Mouse (Mus musculus): ENCODE results near the gene Syndig1l. TPM values are rescaled to one million over a fixed set of nuclear protein-coding genes. Genes with fewer than 3 reads are reported as not detected.

Gene Syndig1l
- polyA plus RNA-seq, 1 experiment, result 0.47 TPM

GRCm38 (mm10) chr12:84653912-84654311 is 44.7 kb downstream of the Syndig1l start:
- H3K4me1 ChIP-seq (replicated peaks; ENCODE audit: control insufficient read depth, insufficient read depth, low read length), result no peaks in the 10 kb centered on the region
- 18% methylated on average over 3 of the region's 3 CpGs for WGBS
- TF ChIP-seq CTCF (IDR thresholded peaks at IDR 0.05; ENCODE audit: borderline replicate concordance, control insufficient read depth, extremely low read depth, insufficient read depth, low read length, poor library complexity), result peak; percentile 60; the same call in 1 of the 2 replicates
- no peak for TF ChIP-seq POLR2A (IDR thresholded peaks at IDR 0.05; ENCODE audit: control insufficient read depth, extremely low read depth, insufficient read depth, low read length, poor library complexity)
- no peak overlapping the region for H3K4me3 ChIP-seq (ENCODE audit: control insufficient read depth, insufficient read depth, low read length)
- no peaks in the 10 kb centered on the region for H3K27me3 ChIP-seq (ENCODE audit: control insufficient read depth, insufficient read depth, low read length)
- no peaks in the 10 kb centered on the region for H3K36me3 ChIP-seq (ENCODE audit: control insufficient read depth, insufficient read depth, low read length)
- no peak overlapping the region for H3K27ac ChIP-seq (ENCODE audit: control insufficient read depth, insufficient read depth, low read length)
- DNase-seq, result peak; percentile 60

GRCm38 (mm10) chr12:84650234-84650633 is 48.4 kb downstream of the Syndig1l start:
- DNase-seq, result no peak
- no peaks in the 10 kb centered on the region for H3K36me3 ChIP-seq (ENCODE audit: control insufficient read depth, insufficient read depth, low read length)
- WGBS, result 88% methylated on average over 13 of the region's 13 CpGs
- no peaks in the 10 kb centered on the region for H3K27me3 ChIP-seq (ENCODE audit: control insufficient read depth, insufficient read depth, low read length)
- TF ChIP-seq CTCF (IDR thresholded peaks at IDR 0.05; ENCODE audit: borderline replicate concordance, control insufficient read depth, extremely low read depth, insufficient read depth, low read length, poor library complexity), result no peak
- TF ChIP-seq POLR2A (IDR thresholded peaks at IDR 0.05; ENCODE audit: control insufficient read depth, extremely low read depth, insufficient read depth, low read length, poor library complexity), result no peak
- no peaks in the 10 kb centered on the region for H3K4me1 ChIP-seq (replicated peaks; ENCODE audit: control insufficient read depth, insufficient read depth, low read length)
- H3K4me3 ChIP-seq (ENCODE audit: control insufficient read depth, insufficient read depth, low read length), result no peak overlapping the region
- H3K27ac ChIP-seq (ENCODE audit: control insufficient read depth, insufficient read depth, low read length), result no peak overlapping the region

- DNase-seq, result no peak
- no peak within 1 kb of the TSS for H3K4me3 ChIP-seq (ENCODE audit: control insufficient read depth, insufficient read depth, low read length)
- H3K36me3 ChIP-seq (ENCODE audit: control insufficient read depth, insufficient read depth, low read length), result no peaks in the 10 kb centered on the region
- TF ChIP-seq POLR2A (IDR thresholded peaks at IDR 0.05; ENCODE audit: control insufficient read depth, extremely low read depth, insufficient read depth, low read length, poor library complexity), result no peak
- TF ChIP-seq CTCF (IDR thresholded peaks at IDR 0.05; ENCODE audit: borderline replicate concordance, control insufficient read depth, extremely low read depth, insufficient read depth, low read length, poor library complexity), result no peak
- 11% methylated on average over 9 of the region's 9 CpGs for WGBS
- no peaks in the 10 kb centered on the region; the same call in 1 of the 2 replicates for H3K27me3 ChIP-seq (ENCODE audit: control insufficient read depth, insufficient read depth, low read length)
- H3K27ac ChIP-seq (ENCODE audit: control insufficient read depth, insufficient read depth, low read length), result no peak within 1 kb of the TSS
- H3K4me1 ChIP-seq (replicated peaks; ENCODE audit: control insufficient read depth, insufficient read depth, low read length), result peaks cover 4% of the 10 kb centered on the region
These were observed 58.0 kb downstream of the Syndig1l start, which contains the start of gene Vrtn for GRCm38 (mm10) chr12:84640654-84641053. Gene Vrtn, plus strand, starts transcription at chr12:84641019.

GRCm38 (mm10) chr12:84640253-84640652 is 58.4 kb downstream of the Syndig1l start:
- DNase-seq, result no peak
- Histone ChIP-seq H3K4me3 (ENCODE audit: control insufficient read depth, insufficient read depth, low read length) (no peak overlapping the region), H3K4me1 (replicated peaks; ENCODE audit: control insufficient read depth, insufficient read depth, low read length) (peaks cover 4% of the 10 kb centered on the region), H3K27ac (ENCODE audit: control insufficient read depth, insufficient read depth, low read length) (no peak overlapping the region), H3K36me3 (ENCODE audit: control insufficient read depth, insufficient read depth, low read length) (no peaks in the 10 kb centered on the region), H3K27me3 (ENCODE audit: control insufficient read depth, insufficient read depth, low read length) (no peaks in the 10 kb centered on the region; the same call in 1 of the 2 replicates)
- TF ChIP-seq CTCF (IDR thresholded peaks at IDR 0.05; ENCODE audit: borderline replicate concordance, control insufficient read depth, extremely low read depth, insufficient read depth, low read length, poor library complexity) (no peak), POLR2A (IDR thresholded peaks at IDR 0.05; ENCODE audit: control insufficient read depth, extremely low read depth, insufficient read depth, low read length, poor library complexity) (no peak)
- 40% methylated on average over 6 of the region's 6 CpGs for WGBS

- H3K27ac ChIP-seq (ENCODE audit: control insufficient read depth, insufficient read depth, low read length), result no peak overlapping the region
- WGBS, result 79% methylated on average over 3 of the region's 3 CpGs
- TF ChIP-seq POLR2A (IDR thresholded peaks at IDR 0.05; ENCODE audit: control insufficient read depth, extremely low read depth, insufficient read depth, low read length, poor library complexity) (no peak), CTCF (IDR thresholded peaks at IDR 0.05; ENCODE audit: borderline replicate concordance, control insufficient read depth, extremely low read depth, insufficient read depth, low read length, poor library complexity) (no peak)
These were observed 66.8 kb downstream of the Syndig1l start for GRCm38 (mm10) chr12:84631867-84632266.

More at GRCm38 (mm10) chr12:84631867-84632266, 66.8 kb downstream of the Syndig1l start:
- H3K27me3 ChIP-seq (ENCODE audit: control insufficient read depth, insufficient read depth, low read length), result no peaks in the 10 kb centered on the region; the same call in 1 of the 2 replicates
- no peaks in the 10 kb centered on the region for H3K36me3 ChIP-seq (ENCODE audit: control insufficient read depth, insufficient read depth, low read length)
- no peak for DNase-seq
- H3K4me3 ChIP-seq (ENCODE audit: control insufficient read depth, insufficient read depth, low read length), result no peak overlapping the region
- no peaks in the 10 kb centered on the region for H3K4me1 ChIP-seq (replicated peaks; ENCODE audit: control insufficient read depth, insufficient read depth, low read length)

Other genes starting within 250 kb of the Syndig1l start
- gene Aldh6a1, start 247.8 kb downstream of the Syndig1l start, polyA plus RNA-seq (2012; rRNA removed), result 10.9 and 13.2 TPM in 2 replicates
- gene Lin52, start 247.4 kb downstream of the Syndig1l start, polyA plus RNA-seq (2012; rRNA removed), result 17.2 and 24.5 TPM in 2 replicates
- gene Vsx2, start 129.1 kb downstream of the Syndig1l start, polyA plus RNA-seq (2012; rRNA removed), result 0.70 and 0.74 TPM in 2 replicates
- gene Abcd4, start 81.4 kb downstream of the Syndig1l start, polyA plus RNA-seq (2012; rRNA removed), result 35.6 and 39.0 TPM in 2 replicates
- 0.15 and 0.16 TPM in 2 replicates for gene Vrtn, start 57.8 kb downstream of the Syndig1l start, polyA plus RNA-seq (2012; rRNA removed)
- gene Npc2, start 74.3 kb upstream of the Syndig1l start, polyA plus RNA-seq (2012; rRNA removed), result 249 and 256 TPM in 2 replicates
- gene Isca2, start 74.4 kb upstream of the Syndig1l start, polyA plus RNA-seq (2012; rRNA removed), result 60.6 and 64.2 TPM in 2 replicates
- gene Ltbp2, start 177.7 kb upstream of the Syndig1l start, polyA plus RNA-seq (2012; rRNA removed), result 14.3 and 15.1 TPM in 2 replicates

Measured in thymus, adult 2 months (tissue).